Mouse (Mus musculus): ENCODE results near the gene Ncor2.

The Ncor2 gene

DNA sequence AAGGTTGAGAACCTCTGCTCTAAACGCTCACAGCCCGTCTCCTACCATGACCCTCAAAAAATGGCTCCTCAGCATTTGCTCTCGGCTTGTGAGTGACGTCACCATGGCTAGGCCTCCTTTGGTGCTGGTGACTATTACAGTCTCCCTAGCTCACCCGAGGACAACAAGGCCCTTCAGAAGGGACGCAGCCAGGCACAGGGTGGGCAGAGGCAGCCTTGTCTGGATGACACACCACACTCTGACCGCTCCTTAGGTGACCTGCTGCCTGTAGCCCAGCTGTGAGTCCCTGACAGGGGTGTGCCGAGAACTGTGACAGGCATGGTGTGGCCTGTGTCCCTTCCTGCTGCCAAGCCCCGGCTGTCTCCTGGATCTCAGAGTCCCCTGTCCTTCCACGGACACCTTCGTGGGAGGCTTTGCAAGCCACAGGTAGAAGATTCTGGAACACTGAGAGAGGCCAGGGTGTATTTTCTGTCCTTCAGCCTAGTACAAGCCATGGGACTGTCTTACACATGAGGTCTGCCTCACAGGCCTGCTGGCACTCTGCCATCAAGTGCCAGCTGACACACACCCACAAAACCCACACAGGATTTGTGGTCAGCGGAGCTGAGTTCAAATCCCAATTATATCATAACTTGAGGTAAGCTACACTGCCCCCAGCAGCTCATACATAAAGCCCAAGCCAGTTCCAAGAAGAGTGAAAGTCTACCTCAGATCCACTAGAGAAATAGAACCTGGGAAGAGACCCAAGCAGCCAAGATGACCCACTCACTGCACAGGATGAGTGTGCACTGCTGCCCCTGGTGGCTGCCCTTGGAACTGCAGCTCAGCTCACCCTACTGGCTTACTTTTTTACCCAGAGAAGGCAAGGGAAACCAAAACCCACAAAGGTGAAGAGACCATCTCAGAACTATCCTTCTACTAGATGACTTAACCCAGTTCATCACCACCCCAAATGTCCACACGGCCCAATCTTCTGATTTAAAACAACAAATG lies 112.2 kb downstream of the Ncor2 start:
- DNase-seq (ENCODE audit: low spot score in 2 of 2), result peak; percentile 71 to 78

- DNase-seq (ENCODE audit: low spot score in 2 of 2), result no peak
Observed at GRCm38 (mm10) chr5:125063015-125063414, 116.0 kb downstream of the Ncor2 start.

DNA sequence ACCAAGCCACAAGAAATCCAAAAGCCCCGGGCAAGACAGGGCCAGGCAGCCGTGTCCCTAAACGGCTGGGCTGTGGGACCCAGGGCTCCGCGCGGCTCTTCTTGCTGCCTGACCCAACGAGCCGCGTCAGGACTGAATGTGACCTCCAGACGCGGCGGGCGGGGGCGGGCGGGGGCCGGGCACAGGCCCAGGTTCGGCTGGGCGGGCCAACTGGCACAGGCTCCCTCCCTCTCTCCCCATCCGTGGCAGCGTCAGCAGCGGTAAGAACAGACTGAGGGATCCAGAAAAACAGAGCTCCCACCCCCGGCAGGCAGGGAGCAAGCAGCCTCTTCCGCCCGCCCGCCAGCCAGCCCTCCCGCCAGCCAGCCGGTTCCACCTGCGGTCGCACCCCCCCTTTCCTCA lies 120.8 kb downstream of the Ncor2 start:
- DNase-seq (ENCODE audit: low spot score in 2 of 2), result peak; percentile 30 to 35

DNA sequence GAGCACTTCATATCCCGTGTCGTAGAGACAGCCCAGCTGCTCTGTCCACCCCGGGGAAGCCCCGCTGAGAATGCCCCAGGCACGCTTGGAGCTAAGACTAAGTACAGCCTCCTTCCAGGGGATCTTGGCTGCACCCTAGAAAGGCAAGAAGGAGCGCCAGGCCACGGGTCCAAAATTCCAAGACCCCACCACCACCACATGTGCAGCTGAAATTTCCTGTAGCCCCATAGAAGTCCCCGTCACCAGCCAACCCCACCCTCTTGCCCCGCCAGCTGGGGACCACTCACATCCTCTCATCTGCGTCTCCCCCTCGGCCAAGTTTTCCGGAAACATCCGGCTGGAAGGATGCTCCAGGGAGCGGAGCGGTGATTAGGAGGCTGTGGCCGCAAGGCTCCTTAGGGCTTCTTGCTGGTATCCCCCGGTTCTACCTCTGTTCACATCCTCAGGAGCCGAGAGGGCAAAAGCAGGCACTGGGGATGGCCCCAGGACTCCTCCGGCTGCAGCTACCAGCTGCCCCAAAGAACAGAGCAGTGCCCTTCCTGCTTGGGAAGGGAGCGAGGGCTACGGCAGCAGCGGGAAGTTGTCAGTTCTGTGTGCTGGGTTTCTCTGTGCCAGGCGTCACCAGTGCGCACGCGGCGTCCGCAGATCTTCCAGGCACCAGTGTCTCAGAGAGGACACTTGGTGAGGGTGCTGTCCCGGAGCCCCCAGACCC lies 121.3 kb downstream of the Ncor2 start:
- DNase-seq (ENCODE audit: low spot score in 2 of 2), result peak in 1 of 2 experiments; percentile 36

DNA sequence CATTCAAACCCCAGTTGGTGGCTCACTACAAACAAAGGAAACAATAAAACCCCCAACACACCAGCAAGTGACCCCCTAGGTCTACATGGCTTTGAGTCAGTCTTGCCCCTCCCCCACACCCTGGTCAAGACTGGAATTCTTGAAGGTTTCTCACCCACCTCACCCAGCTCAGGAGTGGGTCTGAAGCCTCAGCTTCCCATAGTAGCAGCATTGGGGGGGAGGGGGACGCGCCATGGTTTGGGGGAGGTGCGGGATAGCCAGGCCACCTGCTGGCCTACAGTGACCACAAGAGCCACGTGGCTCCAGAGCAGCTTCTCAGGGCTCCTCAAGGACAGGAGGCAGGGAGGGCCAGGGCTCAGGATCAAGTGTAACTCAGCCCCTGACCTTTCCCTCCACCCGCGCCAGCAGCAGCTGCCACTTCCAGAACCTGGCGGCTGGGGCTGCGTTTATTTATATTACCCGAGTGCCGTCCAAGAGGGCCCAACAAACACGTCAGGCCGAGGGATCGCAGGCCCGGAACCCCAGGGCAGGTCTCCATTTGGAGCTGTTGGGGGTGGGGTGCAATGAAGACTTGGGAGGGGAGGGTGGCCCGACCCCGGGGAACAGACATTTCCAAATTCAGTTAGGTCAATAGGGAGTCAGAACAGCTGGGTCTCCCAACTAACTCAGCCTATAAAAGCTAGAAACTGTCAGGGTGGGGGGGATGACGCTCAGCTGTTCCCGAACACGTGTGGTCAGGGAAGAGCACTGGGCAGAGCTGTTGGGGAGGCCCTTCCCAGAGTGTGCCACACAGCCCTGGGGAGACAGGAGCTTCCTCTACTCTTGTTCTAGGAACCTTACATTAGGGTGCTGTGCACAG lies 122.1 kb downstream of the Ncor2 start:
- no peak for DNase-seq (ENCODE audit: low spot score in 2 of 2)

DNA sequence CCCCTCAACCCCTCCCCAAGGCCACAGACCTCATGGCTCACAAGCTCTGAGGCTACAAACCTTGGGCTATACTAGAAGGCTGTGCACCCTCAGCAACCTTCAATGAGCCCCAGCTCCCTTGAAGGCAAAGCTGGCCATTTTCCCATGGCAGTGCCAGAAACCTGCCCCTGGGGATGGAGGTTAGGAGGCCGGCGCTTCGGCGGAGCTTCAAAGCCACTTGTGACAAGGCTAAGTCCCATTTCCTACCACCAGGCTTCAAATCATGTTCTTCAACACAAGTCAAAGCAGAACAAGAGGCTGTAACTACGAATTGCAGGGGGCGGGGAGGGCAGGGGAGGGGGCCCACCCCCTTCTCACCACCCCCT lies 122.7 kb downstream of the Ncor2 start:
- DNase-seq (ENCODE audit: low spot score in 2 of 2), result no peak

DNA sequence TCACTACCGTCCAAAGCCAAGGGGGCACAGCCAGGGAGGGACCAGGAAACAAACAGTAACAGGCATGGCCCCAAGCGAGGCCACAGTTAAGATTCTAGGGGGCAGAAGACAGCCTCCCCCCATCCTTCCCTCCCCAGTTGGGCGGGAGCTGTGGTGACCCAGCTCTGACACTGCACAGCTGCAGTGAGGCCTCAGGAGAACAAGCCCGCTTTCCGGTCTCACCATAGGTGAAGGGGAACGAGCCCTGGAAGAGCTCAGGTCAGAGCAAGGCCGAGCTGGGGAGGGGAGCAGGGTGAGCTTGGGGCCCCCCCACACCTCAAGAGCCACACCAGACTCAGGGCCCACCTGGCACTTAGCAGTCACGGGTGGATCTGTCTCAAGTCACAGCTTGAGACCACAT lies 123.1 kb downstream of the Ncor2 start:
- no peak for DNase-seq (ENCODE audit: low spot score in 2 of 2)

GRCm38 (mm10) chr5:125053661-125054060 lies 125.4 kb downstream of the Ncor2 start:
- DNase-seq (ENCODE audit: low spot score in 2 of 2), result no peak

GRCm38 (mm10) chr5:125052603-125053488 lies 126.2 kb downstream of the Ncor2 start:
- DNase-seq (ENCODE audit: low spot score in 2 of 2), result peak in 1 of 2 experiments; percentile 90

DNA sequence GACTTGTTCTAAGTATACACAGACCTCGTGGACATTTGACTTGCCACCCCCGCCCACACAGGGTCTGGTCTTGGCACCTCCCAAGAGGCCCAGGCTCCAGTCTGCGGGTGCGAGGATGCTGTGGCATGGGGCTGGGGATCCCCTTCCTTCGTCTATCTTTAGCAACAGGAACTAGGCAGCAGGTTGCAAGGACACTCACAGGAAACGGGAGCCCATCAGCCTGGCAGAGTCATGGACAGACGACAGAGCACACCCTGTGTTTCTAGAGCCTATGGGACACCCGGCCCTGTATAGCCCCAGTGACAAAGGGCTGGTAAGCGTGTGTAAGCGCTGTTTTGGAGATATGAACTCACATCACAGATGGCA lies 126.8 kb downstream of the Ncor2 start:
- peak; percentile 85 to 93 for DNase-seq (ENCODE audit: low spot score in 2 of 2)

GRCm38 (mm10) chr5:125049481-125049880 lies 129.5 kb downstream of the Ncor2 start:
- DNase-seq (ENCODE audit: low spot score in 2 of 2), result no peak

- no peak for DNase-seq (ENCODE audit: low spot score in 2 of 2)
Observed at GRCm38 (mm10) chr5:125046436-125046835, 132.6 kb downstream of the Ncor2 start.

GRCm38 (mm10) chr5:125045202-125045601 lies 133.8 kb downstream of the Ncor2 start:
- DNase-seq (ENCODE audit: low spot score in 2 of 2), result no peak

DNA sequence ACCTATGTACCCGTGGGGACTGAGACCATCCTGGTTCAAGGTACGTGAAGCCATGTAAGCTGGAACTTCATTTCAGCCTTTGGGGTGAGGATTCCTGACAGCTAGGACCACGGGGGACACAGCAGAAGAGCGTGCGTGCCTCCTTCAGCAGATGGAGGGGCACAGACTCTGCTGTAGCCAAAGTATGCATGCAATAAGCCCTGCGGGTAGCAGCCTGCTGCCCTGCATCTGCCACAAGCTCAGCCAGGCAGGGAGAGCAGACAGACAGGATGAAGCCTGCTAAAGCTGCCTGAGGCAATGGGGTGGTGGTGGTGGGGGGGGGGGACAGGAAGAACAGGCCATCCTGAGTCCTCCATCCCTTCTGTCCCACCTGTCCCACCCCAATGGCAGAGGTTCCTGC lies 135.6 kb downstream of the Ncor2 start:
- no peak for DNase-seq (ENCODE audit: low spot score in 2 of 2)

GRCm38 (mm10) chr5:125041578-125041977 lies 137.4 kb downstream of the Ncor2 start:
- no peak for DNase-seq (ENCODE audit: low spot score in 2 of 2)

- DNase-seq (ENCODE audit: low spot score in 2 of 2), result no peak
Observed at GRCm38 (mm10) chr5:125040128-125040584, 138.9 kb downstream of the Ncor2 start.

DNA sequence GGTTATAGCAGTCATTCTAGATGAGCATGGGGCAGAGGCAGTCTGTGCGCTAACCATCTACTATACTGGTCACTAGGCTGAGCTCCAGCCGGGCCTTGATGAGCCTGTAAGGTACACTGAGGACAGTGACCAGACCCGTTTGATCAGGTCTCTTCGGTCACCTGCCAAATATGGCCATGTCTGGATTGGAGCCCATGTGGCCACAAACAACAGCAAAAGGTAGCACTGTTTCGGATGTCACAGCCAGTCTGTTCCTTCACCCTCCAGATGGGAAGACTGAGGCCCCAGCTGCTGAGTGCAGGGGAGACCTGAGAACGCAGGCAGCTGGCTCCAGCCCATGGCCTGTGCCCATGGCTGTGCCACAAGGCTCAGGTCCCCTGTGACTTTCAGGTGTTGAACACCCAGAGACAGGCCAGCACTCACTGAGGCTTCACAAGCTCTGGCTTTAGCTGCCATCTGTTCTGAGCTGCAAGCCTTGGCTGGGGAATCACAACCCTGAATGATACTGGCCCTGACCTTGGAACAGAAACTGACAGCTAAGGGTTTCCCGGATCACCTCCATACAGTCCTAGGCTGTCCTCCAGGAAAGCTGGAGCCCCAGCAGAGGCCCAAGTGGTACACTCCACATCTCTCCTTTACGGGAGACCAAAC lies 139.5 kb downstream of the Ncor2 start:
- no peak for DNase-seq (ENCODE audit: low spot score in 2 of 2)

DNA sequence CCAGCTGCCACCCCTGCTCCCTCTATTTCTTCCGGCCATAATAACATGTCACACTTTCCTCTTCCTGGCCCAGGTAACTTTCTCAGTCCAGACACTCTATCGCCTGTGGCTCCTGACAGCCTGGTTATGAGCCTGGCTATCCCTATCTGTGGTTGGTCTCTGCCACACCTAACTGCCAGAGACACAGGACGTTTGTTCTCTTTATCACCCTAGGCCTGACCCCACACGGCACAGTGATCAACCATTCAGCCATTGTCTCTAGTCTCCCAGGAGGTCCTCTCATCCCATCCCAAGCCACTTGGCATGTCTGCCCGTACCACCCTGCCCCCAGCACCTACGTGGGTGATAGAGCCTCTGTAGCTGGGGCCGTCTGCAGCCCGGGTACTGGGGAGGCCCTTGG lies 142.5 kb downstream of the Ncor2 start:
- no peak for DNase-seq (ENCODE audit: low spot score in 2 of 2)

DNA sequence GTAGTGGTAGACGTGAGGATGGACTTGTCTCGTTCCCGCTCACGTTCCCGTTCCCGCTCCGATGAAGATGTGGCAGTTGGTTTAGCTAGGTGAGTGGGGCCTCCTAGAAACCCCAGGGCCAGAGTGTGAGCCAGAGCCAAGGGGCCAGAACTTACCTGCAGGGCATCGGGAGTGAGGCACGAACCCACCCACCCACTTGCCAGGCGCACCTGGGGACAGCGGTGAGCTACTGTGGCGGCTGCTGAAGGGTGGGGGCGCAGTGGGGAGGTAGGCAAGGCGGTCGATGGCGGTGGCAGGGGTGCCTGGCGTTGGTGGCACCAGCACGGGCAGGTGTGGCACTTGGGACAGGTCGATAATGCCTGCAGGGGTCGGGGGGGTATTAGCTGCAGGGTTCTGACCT lies 150.1 kb downstream of the Ncor2 start:
- DNase-seq (ENCODE audit: low spot score in 2 of 2), result no peak

- no peak for DNase-seq (ENCODE audit: low spot score in 2 of 2)
Observed at GRCm38 (mm10) chr5:125028371-125028770, 150.6 kb downstream of the Ncor2 start.

Data from natural killer cell, adult 2 months (primary cell).